Mouse (Mus musculus) layer of hippocampus, postnatal 25 days (tissue): ENCODE measurements around the gene Tanc1. TPM values are rescaled to one million over a fixed set of nuclear protein-coding genes. Genes with fewer than 3 reads are reported as not detected.
"Not testable (repeated sequence)": the region's sequence is repeated elsewhere in the genome, so short reads cannot be mapped to it uniquely, and the experiment has no call there.

Source experiments
- DNase-seq, 2 experiments: peaks; one replicate each; pipeline ENCODE4 v3.0.0; 2022; ENCODE audit warnings: mixed read lengths in 2 of 2, low spot score in 1 of 2; ENCODE audit errors: extremely low spot score in 1 of 2
- total RNA-seq, 2 experiments: library from RNA; stranded (reverse); gene quantifications; 2 replicates each; pipeline ENCODE4 v1.2.3; 2021

The Tanc1 gene
- 100 to 1,000 TPM in 1 of 2 experiments, 10 to 100 TPM in 1; 93.6 to 107 TPM for total RNA-seq

DNA sequence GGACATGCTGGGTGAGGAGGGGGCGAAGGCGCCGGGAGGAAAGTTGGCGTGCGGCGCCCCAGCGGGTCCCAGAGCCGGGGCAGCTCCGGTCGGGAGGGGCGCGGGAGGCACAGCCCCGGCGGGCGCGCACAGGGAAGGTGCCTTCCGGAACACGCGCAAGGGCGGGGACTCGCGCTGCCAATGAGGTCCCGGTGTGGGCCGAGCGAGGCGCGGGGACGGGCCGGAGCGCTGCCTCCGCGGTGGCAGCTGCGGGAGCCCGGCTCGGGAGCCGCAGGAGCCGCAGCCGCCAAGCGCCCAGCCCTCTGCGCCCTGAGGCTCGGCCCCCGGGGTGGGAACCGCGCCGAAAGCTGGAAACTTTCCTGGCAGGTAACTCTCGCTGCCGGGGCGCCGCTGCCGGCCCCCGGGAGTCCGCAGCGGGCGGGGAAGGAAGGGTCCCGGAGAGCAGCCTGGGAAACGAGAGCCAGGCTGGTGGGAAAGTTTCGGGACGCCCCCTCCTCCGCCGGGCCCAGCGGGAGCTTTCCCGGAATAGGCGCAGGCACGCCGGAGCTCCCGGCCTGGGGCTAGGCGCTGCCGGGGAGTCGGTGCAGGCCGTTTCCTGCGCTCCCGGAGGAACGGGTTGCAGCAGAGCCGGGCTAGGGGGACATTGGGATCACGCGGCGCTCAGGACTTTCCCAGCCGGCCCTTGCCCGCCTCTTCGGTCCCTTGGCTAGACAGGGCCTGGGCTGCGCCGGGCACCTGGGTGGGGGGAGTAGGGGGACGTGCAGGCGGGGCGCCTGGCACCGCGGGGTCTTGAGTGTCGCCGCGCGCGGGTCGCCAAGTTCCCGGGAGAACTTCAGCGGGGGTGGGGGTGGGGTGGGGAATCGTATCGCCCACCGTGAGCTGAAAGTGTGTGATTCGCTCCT lies at the start of gene Tanc1:
Tanc1 (plus strand) TSS at position 212 of the 902 bp plus-strand sequence.
- peak; percentile 66 to 68 for DNase-seq

DNA sequence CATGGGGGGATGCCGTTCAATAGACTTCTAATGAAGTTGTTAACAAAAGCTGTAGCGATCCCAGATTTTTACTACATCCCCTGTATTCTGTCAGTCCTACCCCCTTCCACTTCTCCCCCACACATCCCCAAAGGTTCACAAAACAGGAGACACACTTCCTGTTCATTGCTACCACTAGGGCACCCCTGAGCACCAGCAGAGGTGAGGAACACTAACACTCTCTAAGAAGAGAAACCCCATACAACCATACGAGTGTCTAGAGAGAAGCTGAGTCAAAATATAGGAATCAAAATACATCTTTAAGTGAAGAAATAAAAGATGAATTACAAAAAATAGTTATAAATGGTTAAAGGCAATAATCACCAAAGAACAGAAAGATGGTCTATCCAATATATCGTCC lies 49.6 kb upstream of the Tanc1 start:
- DNase-seq, result no peak

DNA sequence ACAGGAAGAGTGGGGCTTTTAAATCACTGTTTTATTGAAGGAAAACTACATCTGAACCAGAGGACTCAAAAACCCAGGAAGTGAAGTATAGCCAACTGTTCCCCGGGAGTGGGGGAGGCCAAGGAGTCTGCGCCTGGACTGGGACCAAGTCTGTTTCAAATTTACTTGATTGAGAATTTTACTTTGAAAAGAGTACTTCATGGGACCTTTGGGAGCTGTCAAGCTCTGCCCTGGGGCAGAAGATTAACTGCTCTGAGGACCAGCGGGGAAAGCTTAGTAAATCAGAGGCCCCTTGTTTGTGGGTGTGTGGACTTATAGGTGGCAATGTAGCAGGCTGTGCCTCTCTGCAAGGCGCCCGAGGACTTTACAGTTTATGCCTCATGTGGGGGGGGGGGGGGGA lies 49.1 kb upstream of the Tanc1 start:
- DNase-seq, result no peak

DNA sequence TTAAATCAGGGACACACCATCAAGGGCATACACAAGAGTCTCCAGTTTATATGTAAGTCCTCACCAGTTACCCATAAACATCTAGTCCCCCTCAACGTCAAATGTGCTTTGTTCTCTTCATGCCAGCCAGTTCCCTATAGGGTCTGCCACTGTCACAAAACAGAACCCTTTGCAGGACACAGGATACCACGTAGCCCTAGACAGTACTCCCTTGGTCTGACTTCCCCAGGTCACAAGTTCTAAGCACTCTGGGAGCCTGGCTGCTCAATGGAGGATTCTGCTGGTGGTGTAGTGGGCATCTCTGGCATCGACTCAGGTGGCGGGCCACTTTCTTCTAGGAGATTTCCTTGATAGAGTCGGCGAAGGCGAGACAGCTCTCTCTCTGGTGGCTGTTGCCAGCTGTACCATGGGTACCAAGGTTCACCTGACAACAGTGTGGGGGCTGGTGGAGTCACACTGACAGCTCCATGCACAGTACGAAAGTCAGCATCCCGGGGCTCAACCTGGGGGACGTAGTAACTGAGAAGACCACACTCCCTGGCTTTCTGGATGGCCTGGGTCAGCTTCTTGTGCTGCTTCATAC lies 47.7 kb upstream of the Tanc1 start:
- not testable (repeated sequence) for DNase-seq

DNA sequence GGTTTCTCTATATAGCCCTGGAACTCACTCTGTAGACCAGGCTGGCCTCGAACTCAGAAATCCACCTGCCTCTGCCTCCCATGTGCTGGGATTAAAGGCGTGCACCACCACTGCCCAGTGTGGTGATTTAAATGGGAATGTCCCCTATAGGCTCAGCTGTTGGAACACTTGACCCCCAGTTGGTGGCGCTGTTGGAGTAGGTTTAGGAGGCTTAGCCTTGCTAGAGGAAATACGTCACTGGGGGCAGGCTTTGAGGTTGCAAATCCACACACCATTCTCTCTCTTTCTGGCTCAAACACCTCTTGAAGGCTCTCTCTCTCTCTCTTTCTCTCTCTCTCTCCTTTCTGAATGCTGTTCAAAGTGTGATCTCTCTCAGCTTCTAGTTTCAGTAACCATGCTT lies 46.9 kb upstream of the Tanc1 start:
- DNase-seq, result no peak

DNA sequence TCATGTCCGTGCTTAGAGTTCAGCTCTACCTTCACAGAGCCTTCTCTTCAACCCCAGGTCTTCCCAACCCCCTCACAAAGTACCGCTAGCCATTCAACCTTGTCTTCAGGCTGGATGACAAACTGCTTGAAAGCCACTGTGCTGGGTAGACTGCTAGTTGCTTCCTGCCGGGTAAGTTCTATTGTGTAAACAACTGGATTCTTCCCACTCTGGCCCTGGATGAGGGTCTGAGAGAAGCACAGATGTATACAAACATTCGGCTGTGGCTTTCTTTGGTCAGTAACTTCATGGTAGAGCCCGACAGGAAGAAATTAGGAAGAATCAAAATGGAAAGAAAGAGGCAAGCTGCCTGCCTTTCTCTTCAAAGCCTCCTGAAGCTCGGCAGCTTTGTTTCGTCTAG lies 30.9 kb upstream of the Tanc1 start:
- no peak for DNase-seq

DNA sequence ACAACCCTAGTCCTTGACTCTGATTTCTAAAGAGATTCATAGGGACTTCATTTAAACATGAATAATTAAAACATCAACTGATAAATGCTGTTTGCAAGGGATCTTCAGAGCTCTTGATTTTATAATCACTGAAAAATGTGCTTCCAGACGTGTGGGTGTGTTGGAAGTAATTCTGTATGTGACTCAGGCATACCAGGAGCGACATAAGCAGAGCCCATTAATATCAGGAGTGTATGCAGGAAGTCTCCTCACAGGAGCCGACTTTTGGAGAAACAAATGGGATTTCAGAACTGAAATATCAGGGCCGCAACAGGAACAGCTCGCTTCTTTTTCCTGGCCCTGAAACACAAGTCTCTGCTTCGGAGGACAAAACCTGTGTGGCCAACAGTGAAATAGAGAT lies 27.9 kb upstream of the Tanc1 start:
- no peak for DNase-seq

DNA sequence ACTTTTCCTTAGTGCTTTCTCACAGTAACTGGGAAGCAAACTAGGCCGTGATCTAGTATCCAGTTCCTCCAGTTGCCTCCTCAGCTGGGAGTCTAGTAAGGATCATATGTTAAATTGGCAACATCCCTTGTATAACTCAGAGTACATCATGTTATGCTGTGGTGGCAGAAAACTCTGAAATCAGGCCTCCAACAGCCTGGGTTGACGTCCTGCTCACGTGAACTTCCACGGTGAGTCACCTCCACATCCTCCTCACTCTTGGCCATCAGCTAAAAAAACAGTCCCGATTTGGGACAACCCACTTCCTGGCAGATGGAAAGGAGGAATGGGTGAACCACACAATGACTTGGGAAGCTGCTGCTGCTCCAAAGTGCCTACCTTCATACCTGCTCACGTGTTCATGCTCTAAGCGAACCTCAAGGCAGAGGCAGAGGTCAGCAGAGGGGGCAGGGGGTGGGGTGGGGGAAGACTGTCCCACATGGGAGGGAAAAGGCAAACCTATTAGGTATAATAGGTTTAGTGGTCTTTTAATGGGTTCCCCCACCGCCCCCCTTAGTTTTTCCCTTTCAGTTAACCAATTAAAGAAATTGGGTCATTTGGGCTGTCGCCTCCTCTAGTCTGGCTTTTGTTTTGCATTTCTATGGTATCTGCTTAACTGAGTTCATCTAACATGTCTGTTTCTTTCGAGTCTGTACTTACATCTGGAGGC lies 24.3 kb upstream of the Tanc1 start:
- no peak for DNase-seq

DNA sequence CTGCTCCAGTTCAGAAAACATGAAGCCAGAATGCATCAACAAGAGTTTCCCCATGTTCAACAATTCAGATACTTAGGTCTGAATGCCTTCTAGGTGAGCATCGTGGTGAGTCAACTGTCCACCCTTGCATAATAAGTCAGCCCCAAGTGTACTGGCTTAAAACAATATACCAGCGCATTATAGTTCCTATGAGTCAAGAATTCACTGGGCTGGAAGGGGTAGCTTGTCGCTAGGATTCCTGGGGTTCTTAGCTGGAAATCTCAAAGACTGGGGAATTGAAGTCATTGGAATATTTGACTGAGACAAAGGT lies 23.8 kb upstream of the Tanc1 start:
- DNase-seq, result no peak

DNA sequence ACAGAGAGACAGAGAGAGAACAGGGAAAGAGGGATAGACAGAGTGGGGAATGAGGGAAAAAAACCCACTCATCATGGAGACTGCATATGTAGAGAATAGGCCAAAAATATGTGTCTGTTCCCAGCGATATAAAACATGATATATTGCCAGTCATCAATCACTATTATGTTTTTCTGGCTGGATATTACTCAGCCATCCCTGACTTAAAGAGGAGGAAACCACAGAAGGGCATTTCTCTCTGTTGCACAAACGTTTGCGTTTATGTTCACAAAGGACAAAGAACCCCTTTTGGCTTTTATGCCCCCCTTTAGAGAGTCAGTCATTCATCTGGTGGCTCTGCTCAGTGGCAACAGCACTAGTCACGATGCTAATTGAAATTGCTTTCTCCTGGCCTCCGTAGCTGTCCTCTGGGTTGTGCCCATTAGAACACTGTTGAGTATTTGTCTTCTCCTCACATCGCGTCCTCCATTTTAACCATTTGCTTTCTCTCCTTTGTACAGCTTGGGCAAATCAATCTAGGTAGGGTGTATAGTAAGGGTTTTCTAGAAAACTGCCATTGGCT lies 18.4 kb upstream of the Tanc1 start:
- no peak for DNase-seq

DNA sequence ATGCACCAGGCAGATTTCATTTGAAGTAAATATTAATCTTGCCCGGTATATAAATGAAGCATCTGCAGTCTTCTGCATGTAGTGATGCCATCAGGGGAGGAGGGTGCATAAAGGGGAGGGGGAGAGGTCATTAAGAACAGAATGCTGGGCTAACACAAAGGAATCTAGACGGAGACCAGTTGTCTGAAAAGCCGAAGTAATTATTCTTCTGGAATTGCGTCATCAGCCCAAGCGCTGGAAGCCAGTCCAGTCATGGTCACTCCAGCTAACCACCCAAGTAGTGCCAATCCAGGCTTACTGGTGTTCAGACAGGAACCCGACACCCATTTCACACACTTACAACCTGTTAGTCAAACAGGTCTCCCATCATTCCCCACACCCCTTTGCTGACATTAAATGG lies 17.7 kb upstream of the Tanc1 start:
- DNase-seq, result no peak

DNA sequence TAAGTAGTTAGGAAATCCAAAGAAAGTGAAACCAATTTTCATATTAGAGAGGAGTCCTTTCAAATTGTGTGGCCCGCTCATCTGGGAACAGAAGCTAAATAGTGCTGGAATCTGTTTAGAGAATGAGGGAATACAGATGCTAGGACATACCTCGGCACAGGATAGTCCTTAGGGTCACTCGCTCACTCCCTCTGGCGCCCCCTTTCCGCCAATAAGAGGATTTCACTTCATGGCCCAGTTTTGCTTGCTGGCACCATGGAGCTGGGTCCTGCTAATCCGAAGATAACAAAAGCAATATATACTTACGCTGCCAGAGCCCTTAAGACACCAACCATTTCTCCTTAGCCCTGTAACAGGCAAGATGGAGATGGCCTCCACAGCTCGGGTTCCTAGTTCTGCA lies 15.3 kb upstream of the Tanc1 start:
- DNase-seq, result no peak

DNA sequence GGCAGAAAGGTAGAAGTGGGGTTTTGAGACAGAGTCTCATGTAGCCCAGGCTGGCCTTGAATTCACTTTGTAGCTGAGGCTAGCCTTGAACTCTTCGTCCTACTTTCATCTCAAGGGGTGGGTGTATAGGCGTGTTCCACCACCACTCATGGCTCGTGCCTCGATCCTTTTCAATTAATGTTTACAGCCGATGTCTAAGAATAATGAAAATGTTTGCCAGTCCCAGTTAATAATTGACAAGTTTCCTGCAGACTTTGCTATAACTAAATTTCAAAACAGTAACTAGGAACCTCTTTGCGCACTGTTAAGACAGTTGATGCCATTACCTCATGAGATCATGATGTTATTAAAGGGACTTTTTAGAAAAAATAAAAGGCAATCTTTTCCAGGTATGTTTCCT lies 13.6 kb upstream of the Tanc1 start:
- DNase-seq, result no peak

DNA sequence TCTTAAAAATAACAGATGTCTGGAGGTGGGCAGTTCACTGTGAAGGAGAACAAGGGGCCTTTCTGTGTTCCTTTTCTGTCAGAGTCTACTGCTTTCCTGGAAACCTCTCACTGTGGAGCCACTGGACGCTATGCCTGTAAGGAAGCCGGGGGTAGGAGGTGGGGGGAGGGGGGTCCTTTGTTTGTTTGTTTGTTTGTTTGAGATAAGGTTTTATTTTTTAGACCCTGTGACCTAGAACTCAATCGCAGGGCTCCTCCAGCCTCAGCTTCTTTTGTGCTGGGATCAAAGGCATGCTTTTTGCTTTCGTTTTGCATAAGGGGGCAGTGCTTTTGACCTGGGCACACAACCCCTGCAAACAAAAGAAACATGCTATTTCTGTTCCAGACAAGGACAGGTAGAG lies 12.9 kb upstream of the Tanc1 start:
- no peak for DNase-seq

DNA sequence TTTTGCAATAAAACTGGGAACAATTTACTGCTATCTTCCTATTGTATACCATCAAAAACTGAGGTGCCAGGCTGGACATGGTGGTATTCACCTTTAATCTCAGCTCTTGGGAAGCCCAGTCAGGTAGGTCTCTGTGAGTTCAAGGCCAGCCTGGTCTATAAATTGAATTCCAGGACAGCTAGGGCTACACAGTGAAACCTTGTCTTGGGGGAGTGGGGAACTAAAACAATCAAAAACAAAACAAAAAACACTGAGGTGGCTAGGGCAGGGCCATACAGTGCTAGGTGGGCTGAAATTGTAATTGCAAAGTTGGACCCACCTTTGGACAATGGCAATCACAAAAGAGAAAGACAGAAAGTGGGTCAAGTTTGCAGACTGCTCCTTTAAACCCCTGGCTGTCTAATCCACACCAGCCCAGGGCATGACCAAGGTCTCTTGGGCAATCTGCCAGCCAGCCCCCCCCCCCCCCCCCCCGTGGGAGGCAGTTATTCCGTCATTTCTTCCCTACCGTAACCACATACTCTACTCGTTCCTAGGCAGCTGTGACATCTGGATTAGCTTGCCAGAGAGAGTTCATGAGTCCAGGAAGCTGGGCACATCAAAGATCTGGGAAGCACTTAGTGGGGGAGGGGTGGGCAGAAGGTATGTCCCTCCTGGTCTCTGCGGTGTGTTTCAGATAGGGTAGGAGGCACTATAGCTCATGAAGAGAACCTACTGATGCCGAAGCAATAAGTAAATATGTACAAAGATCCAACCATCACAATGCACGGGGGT lies 12.3 kb upstream of the Tanc1 start:
- DNase-seq, result no peak

DNA sequence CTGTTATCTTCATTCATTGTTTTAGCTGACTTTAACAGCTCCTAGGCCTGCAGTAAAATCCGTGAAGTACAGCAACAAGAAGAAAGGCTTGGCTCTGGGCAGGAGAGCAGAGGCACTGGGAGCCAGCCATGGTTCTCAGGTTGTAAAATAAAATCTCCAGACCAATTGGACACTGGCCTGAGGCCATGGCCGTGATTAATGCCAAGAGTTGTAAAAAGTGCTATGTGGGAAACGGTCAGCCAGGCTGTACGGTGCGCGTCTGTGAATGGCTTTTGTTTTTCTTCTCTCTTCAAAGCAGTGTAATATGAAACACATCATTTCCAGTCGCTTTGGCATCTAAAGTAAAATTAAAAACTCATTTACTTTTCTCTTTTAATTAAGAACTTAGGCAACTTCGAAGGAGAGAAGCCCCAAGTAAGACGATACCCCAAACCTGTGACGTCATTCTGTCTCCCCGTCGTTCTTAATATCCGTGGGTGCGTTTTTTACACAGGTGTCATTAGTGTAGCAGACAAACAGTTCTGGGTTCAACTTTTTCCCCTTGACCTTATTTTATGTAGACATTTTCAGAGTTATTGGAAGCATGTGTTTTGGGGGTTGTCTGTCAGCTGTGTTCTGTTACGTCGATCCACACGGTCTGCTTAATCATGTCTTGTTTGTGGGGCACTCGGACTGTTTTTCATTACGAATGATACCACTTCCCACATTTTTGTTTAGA lies 11.6 kb upstream of the Tanc1 start:
- DNase-seq, result no peak

DNA sequence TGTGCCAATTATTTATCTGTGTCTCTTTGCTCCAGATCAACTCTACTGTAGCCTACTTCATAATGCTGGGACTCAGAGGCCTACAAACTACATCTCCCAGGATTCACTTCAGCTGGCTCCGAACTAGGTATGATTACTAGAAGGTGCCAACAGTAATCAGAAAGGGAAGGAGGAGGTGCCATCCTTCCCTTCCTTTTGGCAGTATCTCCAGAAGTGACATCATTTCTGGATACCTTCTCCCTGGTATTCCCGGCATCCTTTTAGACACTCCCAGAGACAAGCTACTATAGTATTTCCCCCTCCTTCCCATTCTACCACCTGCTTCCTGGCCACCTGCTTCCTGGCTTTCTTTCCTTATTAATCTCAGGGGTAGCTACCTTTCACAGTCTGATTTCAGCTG lies 10.9 kb upstream of the Tanc1 start:
- no peak for DNase-seq

DNA sequence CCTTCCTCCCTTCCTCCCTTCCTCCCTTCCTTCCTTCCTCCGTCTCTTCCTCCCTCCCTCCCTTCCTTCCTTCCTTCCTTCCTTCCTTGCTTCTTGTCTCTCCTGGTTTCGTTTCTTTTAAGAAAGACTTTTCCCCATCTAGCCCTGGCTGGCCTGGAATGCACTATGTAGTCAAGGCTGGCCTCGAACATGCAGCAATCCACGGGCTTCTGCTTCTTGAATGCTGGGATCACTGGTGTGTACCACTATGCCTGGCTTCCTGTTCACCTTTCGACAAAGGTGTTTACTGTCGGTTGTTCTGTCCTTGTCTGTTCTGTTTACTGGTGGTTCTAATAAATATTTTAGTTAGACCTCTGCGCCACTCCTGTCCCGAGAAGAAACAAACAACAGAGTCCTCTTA lies 10.4 kb upstream of the Tanc1 start:
- no peak for DNase-seq

DNA sequence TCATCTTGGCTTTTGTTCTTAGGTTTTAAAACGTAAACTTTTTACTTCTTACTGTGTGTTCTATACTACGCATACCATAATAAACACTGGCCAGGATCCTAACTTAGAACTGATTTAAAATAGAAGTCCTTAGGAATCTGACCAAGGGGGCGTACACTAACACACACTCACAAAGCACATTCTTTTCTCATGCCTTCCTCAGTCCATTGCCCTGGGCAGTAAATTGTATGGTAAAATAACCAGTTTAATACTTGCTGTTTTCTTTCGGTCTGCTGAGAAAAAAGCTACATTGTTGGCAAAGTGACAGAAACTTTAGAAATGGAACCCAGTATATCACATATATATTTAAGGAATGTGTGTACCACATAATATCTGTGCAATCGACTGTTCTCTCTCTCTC lies 2.9 kb upstream of the Tanc1 start:
- DNase-seq, result no peak

DNA sequence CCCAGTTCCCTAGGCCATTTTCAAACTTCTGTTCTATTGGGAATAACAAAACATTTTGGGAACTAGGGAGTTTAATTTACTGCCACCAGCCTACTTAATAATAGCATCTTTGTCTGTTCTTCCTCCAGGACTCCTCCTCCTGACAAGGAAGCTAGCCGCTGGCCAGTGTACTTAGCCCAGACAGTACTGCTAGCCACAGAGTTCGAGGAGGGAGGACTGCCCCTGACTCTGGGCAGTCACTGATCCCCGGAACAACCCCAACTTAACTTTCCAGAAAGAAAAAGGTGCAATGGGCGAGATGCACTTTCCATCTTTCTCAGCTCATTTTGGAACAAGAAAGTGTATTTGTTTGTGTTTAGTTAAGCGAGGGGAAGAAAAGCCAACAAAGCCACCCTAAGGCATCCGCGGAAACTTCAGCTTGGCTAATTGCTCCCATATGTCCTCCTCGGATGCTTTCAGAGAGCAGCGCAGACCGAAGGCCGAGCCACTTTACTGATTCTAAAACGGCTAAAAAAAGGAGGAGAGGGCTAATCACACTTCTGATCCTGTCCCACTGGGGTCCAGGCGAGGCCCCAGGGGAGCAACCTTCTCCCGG lies 529 bp upstream of the Tanc1 start:
- DNase-seq, result no peak
